Mouse (Mus musculus): ENCODE results near the gene Nfia.

GRCm38 (mm10) chr4:97730416-97730815 lies 42.1 kb upstream of the Nfia start:
- TF ChIP-seq CTCF (IDR thresholded peaks at IDR 0.05; ENCODE audit: low read depth) = no peak
- no peak for TF ChIP-seq EP300 (IDR thresholded peaks at IDR 0.05; ENCODE audit: low read depth)
